Mouse (Mus musculus) mouse embryonic stem cell (cell line): ENCODE measurements around the gene Shbg.

Experiments
- in situ Hi-C, 2 experiments: fragments of 300-500 bp; cut with MboI; formaldehyde crosslinking; loops; 1 replicate in 1 of 2; 3 replicates in 1 of 2; pipeline ENCODE4 v1.14.3; 2019 to 2020; ENCODE audit warnings: low sequenced_read_pairs in 2 of 2, low pct_unique_long_range_greater_than_20kb in 1 of 2, mixed read lengths in 1 of 2; ENCODE audit not compliant: unreplicated experiment in 1 of 2

Gene Shbg

DNA sequence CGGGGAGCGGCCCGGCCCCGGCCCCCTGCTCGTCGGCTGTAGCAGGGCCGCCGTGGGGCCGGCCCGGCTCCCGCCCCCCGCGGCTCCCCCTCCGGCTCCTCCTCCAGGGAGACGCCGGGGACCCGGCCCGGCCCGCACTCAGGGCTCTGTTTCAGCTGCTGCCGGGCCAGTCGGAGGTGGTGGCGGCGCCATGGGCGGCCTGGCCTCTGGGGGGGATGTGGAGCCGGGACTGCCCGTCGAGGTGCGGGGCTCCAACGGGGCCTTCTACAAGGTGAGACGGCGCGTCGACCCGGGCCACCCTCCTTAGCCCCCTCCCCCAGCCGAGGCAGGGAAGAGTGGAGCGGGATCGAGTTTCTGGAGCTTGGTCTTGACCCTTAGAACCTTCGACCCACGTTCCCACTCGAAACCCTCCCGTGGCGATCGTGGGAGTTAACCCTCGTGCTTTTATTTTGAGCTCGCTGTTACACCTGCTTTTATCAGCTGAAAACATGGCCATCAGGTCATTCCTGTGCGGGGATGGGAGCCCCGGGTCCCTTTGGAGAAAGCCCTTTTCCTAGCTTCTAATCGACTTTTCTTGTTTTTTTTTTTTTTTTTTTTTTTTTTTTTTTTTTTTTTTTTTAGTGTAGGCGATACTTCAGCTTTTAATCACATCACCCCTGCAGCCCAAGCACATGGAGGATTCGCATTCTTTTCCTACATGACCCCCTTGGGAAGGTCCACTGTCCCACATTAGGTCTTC, 15.6 kb upstream of the Shbg start:
- in situ Hi-C loops: loop anchor here (10.0 to 25.0 kb wide), 2 partner anchors 82 to 254 kb away; partner anchors contain the start of genes Acap1 (in 1 of the 2), Kctd11 (in 1 of the 2) and Tmem95 (in 1 of the 2)

DNA sequence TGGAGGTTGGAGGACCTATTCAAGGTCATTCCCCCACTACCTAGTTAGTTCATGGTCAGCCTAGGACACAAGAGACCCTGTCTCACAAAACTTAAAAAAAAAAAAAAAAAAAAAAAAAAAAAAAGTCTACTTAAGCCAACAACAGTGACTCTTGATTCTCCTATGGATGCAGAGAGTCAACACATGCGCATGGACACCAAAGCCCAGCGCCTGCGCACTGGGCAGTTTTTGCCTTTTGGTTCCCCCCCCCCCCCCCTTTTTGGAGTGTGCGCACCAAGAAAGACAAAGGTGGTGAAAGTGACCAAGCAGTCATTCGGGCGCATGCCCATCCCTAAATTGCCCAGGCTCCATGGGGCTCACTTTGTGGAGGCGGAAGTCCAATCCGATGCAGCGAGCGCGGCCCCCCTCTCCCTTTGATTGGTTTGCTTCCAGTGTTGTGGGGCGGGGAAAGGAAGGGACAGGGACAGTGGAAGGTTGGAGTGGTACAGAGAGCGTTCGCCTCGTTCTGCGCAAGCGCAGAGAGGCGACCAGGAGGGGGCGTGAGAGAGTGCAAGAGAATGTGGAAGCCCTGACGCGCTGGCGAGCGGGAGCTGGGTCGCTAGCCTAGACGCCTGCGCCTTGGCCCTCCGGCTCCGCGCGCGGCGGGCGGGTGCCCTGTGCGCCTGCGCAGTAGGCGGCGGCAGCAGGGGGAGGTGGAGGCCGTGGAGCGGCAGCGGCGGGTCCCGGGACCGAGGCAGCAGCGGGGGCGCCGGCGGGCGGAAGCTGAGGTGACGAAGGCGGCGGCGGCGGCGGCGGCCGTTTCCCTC, 14.8 kb upstream of the Shbg start, which contains the start of gene Fxr2:
Gene Fxr2, plus strand, starts transcription at position 707 of the 806 bp plus-strand sequence.
- in situ Hi-C loops: loop anchor here (10.0 to 25.0 kb wide), 2 partner anchors 82 to 255 kb away; partner anchors contain the start of genes Acap1 (in 1 of the 2), Kctd11 (in 1 of the 2) and Tmem95 (in 1 of the 2)

DNA sequence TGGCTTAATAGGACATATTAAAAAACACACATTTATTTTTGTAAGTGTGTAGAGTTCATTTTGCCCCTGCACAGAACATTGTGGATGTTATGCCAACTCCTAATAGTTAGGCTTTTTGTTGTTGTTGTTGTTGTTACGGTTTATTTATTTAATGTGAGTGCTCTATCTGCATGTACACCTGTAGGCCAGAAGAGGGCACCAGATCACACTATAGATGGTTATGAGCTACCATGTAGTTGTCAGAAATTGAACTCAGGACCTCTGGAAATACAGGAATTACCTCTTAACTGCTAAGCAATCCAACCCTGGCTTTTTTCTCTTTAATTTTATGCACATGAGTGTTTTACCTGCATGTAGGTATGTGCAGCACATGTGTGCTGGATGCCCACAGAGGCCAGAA, 12.1 kb upstream of the Shbg start:
- in situ Hi-C loops: loop anchor here (5.0 to 25.0 kb wide), 3 partner anchors 85 to 257 kb away; partner anchors contain the start of genes Acap1 (in 1 of the 2), Kctd11 (in 1 of the 2) and Tmem95 (in 1 of the 2)

DNA sequence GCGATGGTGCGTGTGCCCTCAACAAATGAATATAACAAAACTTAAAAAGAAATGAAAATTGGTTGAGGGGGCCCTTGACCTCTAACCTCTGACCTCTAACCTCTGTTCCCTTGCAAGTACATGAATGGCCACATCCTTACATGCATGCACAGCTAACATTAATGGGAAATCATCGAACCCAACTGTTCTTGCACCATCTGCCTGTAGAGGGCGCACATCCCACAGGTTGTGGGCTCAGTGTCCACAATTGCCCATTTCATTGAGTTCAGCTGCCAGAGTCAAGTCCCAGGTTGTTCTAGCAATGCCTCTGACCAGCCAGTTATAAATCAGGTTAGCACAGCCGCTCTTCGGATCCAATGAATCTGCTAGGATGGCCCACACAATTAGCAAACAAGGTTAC, 10.6 kb upstream of the Shbg start:
- in situ Hi-C loops: loop anchor here (5.0 to 25.0 kb wide), 2 partner anchors 101 to 259 kb away; partner anchors contain the start of genes Acap1 (in 1 of the 2), Kctd11 (in 1 of the 2) and Tmem95 (in 1 of the 2)

DNA sequence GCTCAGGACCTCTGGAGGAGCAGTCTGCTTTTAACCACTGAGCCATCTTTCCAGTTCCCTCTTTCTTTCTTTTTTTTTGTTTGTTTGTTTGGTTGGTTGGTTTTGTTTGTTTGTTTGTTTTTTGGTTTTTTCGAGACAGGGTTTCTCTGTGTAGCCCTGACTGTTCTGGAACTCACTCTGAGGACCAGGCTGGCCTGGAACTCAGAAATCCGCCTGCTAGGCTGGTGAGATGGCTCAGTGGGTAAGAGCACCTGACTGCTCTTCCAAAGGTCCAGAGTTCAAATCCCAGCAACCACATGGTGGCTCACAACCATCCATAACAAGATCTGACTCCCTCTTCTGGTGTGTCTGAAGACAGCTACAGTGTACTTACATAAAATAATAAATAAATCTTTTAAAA, 6.6 kb upstream of the Shbg start:
- in situ Hi-C loops: loop anchor here in 1 of 2 experiments (25.0 kb wide), 1 partner anchor 212 kb away; the partner anchor contains the start of gene Kdm6b

- in situ Hi-C loops: loop anchor here in 1 of 2 experiments (25.0 kb wide), 1 partner anchor 211 kb away; the partner anchor contains the start of gene Kdm6b
Observed at GRCm38 (mm10) chr11:69623006-69623405, 5.3 kb upstream of the Shbg start.

- in situ Hi-C loops: loop anchor here in 1 of 2 experiments (25.0 kb wide), 1 partner anchor 210 kb away; the partner anchor contains the start of gene Kdm6b
Observed at GRCm38 (mm10) chr11:69622406-69622805, 4.7 kb upstream of the Shbg start.

DNA sequence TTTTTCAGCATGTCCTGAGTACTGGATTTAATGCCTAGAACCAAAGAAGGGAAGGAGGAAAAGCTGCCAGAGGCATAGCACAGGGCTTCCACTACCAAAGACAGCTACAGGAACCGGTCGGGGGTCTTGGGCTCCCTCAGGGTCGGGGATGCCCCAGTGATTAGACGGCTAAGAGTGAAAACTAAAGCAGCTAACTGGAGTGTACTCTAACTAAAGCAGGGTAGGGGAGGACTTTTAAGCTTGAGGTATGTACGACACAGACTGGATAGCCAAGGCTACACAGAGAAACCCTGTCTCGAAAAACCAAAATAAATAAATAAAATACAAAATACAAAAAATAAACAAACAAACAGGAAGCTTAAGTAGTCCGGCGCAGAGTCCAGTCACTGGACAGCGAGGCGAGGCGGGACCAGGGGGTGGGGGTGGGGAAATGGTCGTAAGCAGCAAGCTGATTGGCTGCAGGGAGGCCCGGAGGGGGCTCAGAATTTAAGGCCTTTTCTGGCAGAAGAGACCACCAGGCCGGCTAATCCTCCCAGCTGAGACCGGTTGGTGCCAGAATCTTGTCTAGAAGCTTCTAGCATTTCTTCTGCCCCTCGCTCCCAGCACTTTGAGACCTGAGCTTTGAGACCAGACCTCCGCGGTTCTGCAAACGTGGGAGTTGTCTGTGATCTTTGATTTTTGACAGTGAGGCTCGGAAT, 4.0 kb upstream of the Shbg start, which contains the start of gene Sat2:
Gene Sat2, plus strand, starts transcription at position 454 of the 698 bp plus-strand sequence.
- in situ Hi-C loops: loop anchor here in 1 of 2 experiments (25.0 kb wide), 1 partner anchor 209 kb away; the partner anchor contains the start of gene Kdm6b

DNA sequence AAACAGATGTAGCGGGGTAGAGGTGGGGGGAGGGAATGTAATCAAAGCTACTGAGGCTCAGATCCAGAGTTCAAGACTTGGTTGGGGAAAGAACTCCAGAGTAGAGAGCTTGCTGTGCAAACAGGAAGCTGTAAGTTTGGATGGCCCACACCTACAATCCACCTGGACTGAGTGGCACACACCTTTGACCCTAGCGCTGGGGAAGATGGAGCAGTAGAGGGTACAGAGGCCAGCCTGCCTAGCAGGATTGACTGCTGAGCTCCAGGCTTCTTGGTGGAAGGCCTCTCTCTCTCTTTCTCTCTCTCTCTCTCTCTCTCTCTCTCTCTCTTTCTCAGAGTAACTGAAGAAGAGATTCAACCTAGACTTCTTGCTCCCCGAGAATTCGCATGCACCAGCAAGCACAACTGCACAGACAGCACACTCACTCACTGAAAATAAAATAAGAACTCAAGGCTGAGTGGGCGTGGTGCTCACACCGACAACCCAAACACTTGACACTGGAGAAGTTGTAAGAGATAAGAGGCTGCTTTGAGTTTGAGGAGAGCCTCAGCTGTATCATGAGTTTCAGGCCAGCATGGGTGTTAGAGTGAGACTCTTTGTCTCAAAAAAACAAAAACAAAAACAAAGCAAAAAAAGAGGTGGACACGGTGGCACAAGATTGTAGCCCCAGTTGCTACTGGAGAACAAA, 2.8 kb upstream of the Shbg start:
- in situ Hi-C loops: loop anchor here in 1 of 2 experiments (25.0 kb wide), 1 partner anchor 208 kb away; the partner anchor contains the start of gene Kdm6b

GRCm38 (mm10) chr11:69616781-69617180, 924 bp downstream of the Shbg start:
- in situ Hi-C loops: loop anchor here in 1 of 2 experiments (10.0 to 25.0 kb wide), 2 partner anchors 72 to 204 kb away; partner anchors contain the start of genes Dnah2 and Kdm6b

- in situ Hi-C loops: loop anchor here in 1 of 2 experiments (10.0 to 25.0 kb wide), 2 partner anchors 69 to 202 kb away; partner anchors contain the start of genes Dnah2 and Kdm6b
Observed at GRCm38 (mm10) chr11:69614257-69614588, 3.5 kb downstream of the Shbg start.

DNA sequence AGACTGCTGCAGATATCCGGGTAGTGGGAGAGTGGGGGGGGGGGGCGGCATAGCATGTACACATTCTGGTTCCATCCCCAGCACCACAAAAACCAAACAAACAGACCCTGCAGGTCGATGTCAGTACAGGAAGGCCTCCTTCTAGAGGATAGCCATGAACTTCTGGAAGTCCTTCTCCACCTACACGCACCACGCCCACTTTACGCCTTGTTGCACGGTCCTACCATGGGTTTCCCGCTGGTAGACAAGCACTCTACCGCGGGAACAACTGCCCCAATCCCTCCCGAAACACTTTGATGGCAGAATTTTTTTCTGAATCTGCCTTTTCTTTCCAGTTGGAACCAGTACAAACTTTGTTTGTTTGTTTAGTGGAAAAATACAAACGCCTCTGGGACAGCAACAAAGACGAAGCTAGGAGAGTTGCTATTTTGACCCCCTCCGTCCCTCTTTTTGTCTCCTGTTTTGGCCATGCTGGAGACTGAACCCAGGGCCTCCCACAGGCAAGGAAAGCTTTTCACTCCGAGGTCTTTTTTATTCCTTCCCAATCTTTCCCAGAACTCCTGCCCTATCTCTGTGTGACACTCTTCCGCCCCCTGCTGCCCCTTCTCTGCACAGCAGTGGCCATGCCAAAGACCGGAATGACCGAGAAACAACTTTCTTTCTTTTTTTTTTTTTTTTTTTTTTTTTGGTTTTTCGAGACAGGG, 4.0 kb downstream of the Shbg start:
- in situ Hi-C loops: loop anchor here in 1 of 2 experiments (10.0 to 25.0 kb wide), 2 partner anchors 69 to 201 kb away; partner anchors contain the start of genes Dnah2 and Kdm6b

GRCm38 (mm10) chr11:69610899-69611298, 6.8 kb downstream of the Shbg start:
- in situ Hi-C loops: loop anchor here in 1 of 2 experiments (10.0 to 25.0 kb wide), 2 partner anchors 66 to 199 kb away; partner anchors contain the start of genes Dnah2 and Kdm6b

DNA sequence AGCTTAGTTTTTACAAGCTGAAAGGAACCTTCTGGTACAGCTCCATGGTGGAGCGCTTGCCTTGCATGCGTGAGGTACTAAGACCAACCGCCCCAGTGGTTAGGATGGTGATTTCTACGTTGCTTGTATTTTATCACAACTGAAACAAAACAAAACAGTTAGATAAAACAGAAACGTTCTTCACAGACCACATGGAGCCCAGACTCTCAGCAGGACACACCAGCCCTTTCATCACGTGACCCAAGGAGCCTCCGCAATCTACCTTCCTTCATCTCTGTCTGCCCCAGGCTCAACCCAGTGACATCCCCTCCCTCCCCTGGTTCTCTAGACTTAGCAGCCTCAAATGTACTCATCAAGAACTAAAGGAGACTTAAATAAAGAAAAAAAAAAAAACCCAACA, 8.3 kb downstream of the Shbg start:
- in situ Hi-C loops: loop anchor here in 1 of 2 experiments (25.0 kb wide), 1 partner anchor 197 kb away; the partner anchor contains the start of gene Kdm6b

- in situ Hi-C loops: loop anchor here in 1 of 2 experiments (25.0 kb wide), 1 partner anchor 196 kb away; the partner anchor contains the start of gene Kdm6b
Observed at GRCm38 (mm10) chr11:69608525-69608924, 9.2 kb downstream of the Shbg start.

GRCm38 (mm10) chr11:69606832-69607231, 10.9 kb downstream of the Shbg start:
- in situ Hi-C loops: loop anchor here in 1 of 2 experiments (25.0 kb wide), 1 partner anchor 195 kb away; the partner anchor contains the start of gene Kdm6b
